Mouse (Mus musculus) inflammation-experienced regulatory T-cells, adult 6 months (primary cell): Measurements from ENCODE around the gene Sstr4. TPM values are rescaled to one million over a fixed set of nuclear protein-coding genes. Genes with fewer than 3 reads are reported as not detected.

Experiments
- ATAC-seq: one replicate; pipeline ENCODE4 v1.8.0; 2017
- polyA plus RNA-seq, 3 experiments: library from polyadenylated mRNA; unstranded; fragments of 100-300 nt; shearing (Covaris generic); gene quantifications; one replicate each; pipeline ENCODE4 v1.2.1; 2017

Gene Sstr4
- polyA plus RNA-seq, 3 experiments from 2014 or later, result not detected

GRCm38 (mm10) chr2:148396209-148396608 is 1.1 kb downstream of the Sstr4 start:
- no peak for ATAC-seq

GRCm38 (mm10) chr2:148397015-148397783 is 2.1 kb downstream of the Sstr4 start:
- no peak for ATAC-seq

GRCm38 (mm10) chr2:148397784-148398100 is 2.6 kb downstream of the Sstr4 start:
- no peak for ATAC-seq

- no peak for ATAC-seq
Observed at GRCm38 (mm10) chr2:148398901-148399685, 3.9 kb downstream of the Sstr4 start.

- no peak for ATAC-seq
Observed at GRCm38 (mm10) chr2:148402227-148402626, 7.1 kb downstream of the Sstr4 start.

GRCm38 (mm10) chr2:148404906-148405305 is 9.8 kb downstream of the Sstr4 start:
- ATAC-seq, result no peak

GRCm38 (mm10) chr2:148406160-148406970 is 11.2 kb downstream of the Sstr4 start:
- no peak for ATAC-seq

GRCm38 (mm10) chr2:148406971-148407869 is 12.1 kb downstream of the Sstr4 start:
- ATAC-seq, result no peak

GRCm38 (mm10) chr2:148407870-148408760 is 13.0 kb downstream of the Sstr4 start, which contains the start of gene Thbd:
Gene Thbd, minus strand, starts transcription at chr2:148408188.
- ATAC-seq, result no peak

- no peak for ATAC-seq
Observed at GRCm38 (mm10) chr2:148408761-148409120, 13.6 kb downstream of the Sstr4 start.

- ATAC-seq, result no peak
Observed at GRCm38 (mm10) chr2:148409141-148409540, 14.0 kb downstream of the Sstr4 start.

- ATAC-seq, result no peak
Observed at GRCm38 (mm10) chr2:148409821-148410220, 14.7 kb downstream of the Sstr4 start.

- ATAC-seq, result no peak
Observed at GRCm38 (mm10) chr2:148419151-148419550, 24.0 kb downstream of the Sstr4 start.

- no peak for ATAC-seq
Observed at GRCm38 (mm10) chr2:148419776-148420175, 24.6 kb downstream of the Sstr4 start.

GRCm38 (mm10) chr2:148421112-148421511 is 26.0 kb downstream of the Sstr4 start:
- ATAC-seq, result no peak

- ATAC-seq, result no peak
Observed at GRCm38 (mm10) chr2:148421706-148422105, 26.6 kb downstream of the Sstr4 start.

GRCm38 (mm10) chr2:148425709-148426382 is 30.7 kb downstream of the Sstr4 start:
- no peak for ATAC-seq

GRCm38 (mm10) chr2:148427553-148427952 is 32.4 kb downstream of the Sstr4 start:
- no peak for ATAC-seq

- ATAC-seq, result no peak
Observed at GRCm38 (mm10) chr2:148428523-148428922, 33.4 kb downstream of the Sstr4 start.

GRCm38 (mm10) chr2:148429001-148429505 is 33.9 kb downstream of the Sstr4 start:
- ATAC-seq, result no peak
